Mouse (Mus musculus): ENCODE results near the gene Fuk. TPM values are rescaled to one million over a fixed set of nuclear protein-coding genes. Genes with fewer than 3 reads are reported as not detected.

Gene Fuk
- polyA plus RNA-seq (2014; fragmentation: Illumina TruSeq; extraction: RNeasy Lipid Tissue Mini Kit (QIAGEN cat#74804); ENCODE audit: low replicate concordance): 2.1 TPM

GRCm38 (mm10) chr8:110901839-110902578 lies at the start of gene Fuk:
Gene Fuk, minus strand, starts transcription at chr8:110902488.

GRCm38 (mm10) chr8:110919341-110920031 lies 17.2 kb upstream of the Fuk start, which contains the start of gene St3gal2:
Gene St3gal2, plus strand, starts transcription at chr8:110919922.

GRCm38 (mm10) chr8:110846405-110847170 lies 55.7 kb downstream of the Fuk start, which contains the start of the genes Cog4 and Sf3b3:
Gene Cog4, plus strand, starts transcription at chr8:110846600.
Gene Sf3b3, minus strand, starts transcription at chr8:110846787.

Other genes starting within 250 kb of the Fuk start
- gene Mtss1l, start 181.0 kb downstream of the Fuk start, polyA plus RNA-seq (2014; fragmentation: Illumina TruSeq; extraction: RNeasy Lipid Tissue Mini Kit (QIAGEN cat#74804); ENCODE audit: low replicate concordance): 0.71 TPM
- 0.30 TPM for gene Il34, start 96.6 kb downstream of the Fuk start, polyA plus RNA-seq (2014; fragmentation: Illumina TruSeq; extraction: RNeasy Lipid Tissue Mini Kit (QIAGEN cat#74804); ENCODE audit: low replicate concordance)
- 7.0 TPM for gene Cog4, start 55.9 kb downstream of the Fuk start, polyA plus RNA-seq (2014; fragmentation: Illumina TruSeq; extraction: RNeasy Lipid Tissue Mini Kit (QIAGEN cat#74804); ENCODE audit: low replicate concordance)
- gene Sf3b3, start 55.7 kb downstream of the Fuk start, polyA plus RNA-seq (2014; fragmentation: Illumina TruSeq; extraction: RNeasy Lipid Tissue Mini Kit (QIAGEN cat#74804); ENCODE audit: low replicate concordance): 14.6 TPM
- gene St3gal2, start 17.4 kb upstream of the Fuk start, polyA plus RNA-seq (2014; fragmentation: Illumina TruSeq; extraction: RNeasy Lipid Tissue Mini Kit (QIAGEN cat#74804); ENCODE audit: low replicate concordance): 1.3 TPM
- gene Ddx19a, start 95.3 kb upstream of the Fuk start, polyA plus RNA-seq (2014; fragmentation: Illumina TruSeq; extraction: RNeasy Lipid Tissue Mini Kit (QIAGEN cat#74804); ENCODE audit: low replicate concordance): 9.3 TPM
- gene Ddx19b, start 129.3 kb upstream of the Fuk start, polyA plus RNA-seq (2014; fragmentation: Illumina TruSeq; extraction: RNeasy Lipid Tissue Mini Kit (QIAGEN cat#74804); ENCODE audit: low replicate concordance): 8.7 TPM
- gene Aars, start 130.7 kb upstream of the Fuk start, polyA plus RNA-seq (2014; fragmentation: Illumina TruSeq; extraction: RNeasy Lipid Tissue Mini Kit (QIAGEN cat#74804); ENCODE audit: low replicate concordance): 3.2 TPM
- 3.2 TPM for gene Exosc6, start 153.9 kb upstream of the Fuk start, polyA plus RNA-seq (2014; fragmentation: Illumina TruSeq; extraction: RNeasy Lipid Tissue Mini Kit (QIAGEN cat#74804); ENCODE audit: low replicate concordance)
- not detected for gene Clec18a, start 189.9 kb upstream of the Fuk start, polyA plus RNA-seq (2014; fragmentation: Illumina TruSeq; extraction: RNeasy Lipid Tissue Mini Kit (QIAGEN cat#74804); ENCODE audit: low replicate concordance)
- 13.8 TPM for gene Pdpr, start 192.1 kb upstream of the Fuk start, polyA plus RNA-seq (2014; fragmentation: Illumina TruSeq; extraction: RNeasy Lipid Tissue Mini Kit (QIAGEN cat#74804); ENCODE audit: low replicate concordance)